Mouse (Mus musculus) MEL (cell line): ENCODE results near the gene Adsl. TPM values are rescaled to one million over a fixed set of nuclear protein-coding genes. Genes with fewer than 3 reads are reported as not detected.

Source experiments
- DNase-seq: peaks from one replicate; pipeline ENCODE4 v3.0.0; 2011; ENCODE audit warnings: low read depth, low spot score
- H3K27ac ChIP-seq: 2 replicates; pipeline ENCODE4 v1.5.1; 2012; ENCODE audit warnings: low read depth, mild to moderate bottlenecking, control low read depth, low read length, moderate library complexity; ENCODE audit not compliant: control insufficient read depth
- H3K27me3 ChIP-seq, 2 experiments: fragments of 150-350 bp in 1 of 2; sonication (generic) in 1 of 2; 2 replicates each; pipeline ENCODE4 v1.6.1; 2012; ENCODE audit warnings: low read length in 2 of 2, mild to moderate bottlenecking in 2 of 2, improper control_type of control experiment in 1 of 2, moderate library complexity in 1 of 2; ENCODE audit not compliant: insufficient read depth in 2 of 2, control insufficient read depth in 1 of 2
- H3K36me3 ChIP-seq, 2 experiments: 2 replicates each; pipeline ENCODE4 v1.6.1; 2012 to 2014; ENCODE audit warnings: low read length in 2 of 2, improper control_type of control experiment in 1 of 2, inconsistent platforms in 1 of 2, mild to moderate bottlenecking in 1 of 2; ENCODE audit not compliant: insufficient read depth in 2 of 2, control insufficient read depth in 1 of 2
- H3K4me1 ChIP-seq, 2 experiments: fragments of 150-350 bp in 1 of 2; sonication (generic) in 1 of 2; 2 replicates each; pipeline ENCODE4 v1.6.1; 2012; ENCODE audit warnings: low read length in 2 of 2, improper control_type of control experiment in 1 of 2, mild to moderate bottlenecking in 1 of 2; ENCODE audit not compliant: insufficient read depth in 2 of 2, control insufficient read depth in 1 of 2
- H3K4me3 ChIP-seq, 2 experiments: fragments of 150-350 bp in 1 of 2; sonication (generic) in 1 of 2; 2 replicates each; pipeline ENCODE4 v1.5.1; 2012; ENCODE audit warnings: low read depth in 2 of 2, low read length in 2 of 2, mild to moderate bottlenecking in 2 of 2, moderate library complexity in 2 of 2, control low read depth in 1 of 2, improper control_type of control experiment in 1 of 2; ENCODE audit not compliant: control insufficient read depth in 1 of 2, insufficient read depth in 1 of 2
- H3K79me2 ChIP-seq: 2 replicates; pipeline ENCODE4 v1.6.1; 2012; ENCODE audit warnings: mild to moderate bottlenecking, low read length, moderate library complexity; ENCODE audit not compliant: control insufficient read depth, poor library complexity, insufficient read depth
- H3K9ac ChIP-seq: 2 replicates; pipeline ENCODE4 v1.6.1; 2012; ENCODE audit warnings: low read depth, mild to moderate bottlenecking, control low read depth, low read length, moderate library complexity; ENCODE audit not compliant: control insufficient read depth, poor library complexity, severe bottlenecking
- H3K9me3 ChIP-seq: fragments of 150-350 bp; sonication (generic); replicated peaks from 2 replicates; pipeline ENCODE4 v1.6.1; 2012; ENCODE audit warnings: mild to moderate bottlenecking, low read length, improper control_type of control experiment, moderate library complexity; ENCODE audit not compliant: insufficient read depth
- BHLHE40 ChIP-seq: IDR thresholded peaks from 2 replicates; pipeline ENCODE4 v1.6.1; 2012; ENCODE audit warnings: low read depth, mild to moderate bottlenecking, inconsistent platforms, low read length, improper control_type of control experiment, borderline replicate concordance
- CHD2 ChIP-seq: IDR thresholded peaks from 2 replicates; pipeline ENCODE4 v1.6.1; 2011; ENCODE audit warnings: low read length, improper control_type of control experiment
- CTCF ChIP-seq, 3 experiments: IDR thresholded peaks in 2 of 3; conservative IDR thresholded peaks in 1 of 3; 2 replicates each; pipeline ENCODE4 v1.5.1; 2011 to 2012; ENCODE audit warnings: low read length in 3 of 3, low read depth in 2 of 3, mild to moderate bottlenecking in 2 of 3, improper control_type of control experiment in 1 of 3, inconsistent platforms in 1 of 3, mixed read lengths in 1 of 3, moderate library complexity in 1 of 3; ENCODE audit not compliant: control insufficient read depth in 1 of 3, insufficient read depth in 1 of 3, poor library complexity in 1 of 3, severe bottlenecking in 1 of 3
- E2F4 ChIP-seq: IDR thresholded peaks from 2 replicates; pipeline ENCODE4 v1.6.1; 2011; ENCODE audit warnings: low read depth, low read length, improper control_type of control experiment, borderline replicate concordance
- ELF1 ChIP-seq: IDR thresholded peaks from 2 replicates; pipeline ENCODE4 v1.6.1; 2014; ENCODE audit warnings: low read depth, mild to moderate bottlenecking, inconsistent platforms, low read length, improper control_type of control experiment, moderate library complexity
- EP300 ChIP-seq, 2 experiments: IDR thresholded peaks; 2 replicates each; pipeline ENCODE4 v1.6.1; 2011; ENCODE audit warnings: improper control_type of control experiment in 2 of 2, low read length in 2 of 2, low read depth in 1 of 2, mild to moderate bottlenecking in 1 of 2
- GABPA ChIP-seq: IDR thresholded peaks from 2 replicates; pipeline ENCODE4 v1.6.1; 2012; ENCODE audit warnings: low read depth, mild to moderate bottlenecking, inconsistent platforms, low read length, improper control_type of control experiment, moderate library complexity
- HCFC1 ChIP-seq: IDR thresholded peaks from 2 replicates; pipeline ENCODE4 v1.6.1; 2012; ENCODE audit warnings: low read depth, mild to moderate bottlenecking, inconsistent platforms, low read length, improper control_type of control experiment, moderate library complexity
- JUND ChIP-seq: IDR thresholded peaks from 2 replicates; pipeline ENCODE4 v1.6.1; 2011; ENCODE audit warnings: low read depth, mild to moderate bottlenecking, improper control_type of control experiment, low read length
- KAT2A ChIP-seq: conservative IDR thresholded peaks from 2 replicates; pipeline ENCODE4 v1.6.1; 2012; ENCODE audit warnings: low read depth, low read length, improper control_type of control experiment, inconsistent platforms
- MAX ChIP-seq: IDR thresholded peaks from 2 replicates; pipeline ENCODE4 v1.6.1; 2011; ENCODE audit warnings: low read length, improper control_type of control experiment
- MAZ ChIP-seq: IDR thresholded peaks from 2 replicates; pipeline ENCODE4 v1.6.1; 2012; ENCODE audit warnings: low read depth, mild to moderate bottlenecking, inconsistent platforms, low read length, improper control_type of control experiment
- MYB ChIP-seq: IDR thresholded peaks from 2 replicates; pipeline ENCODE4 v1.6.1; 2011; ENCODE audit warnings: mild to moderate bottlenecking, low read depth, low read length, improper control_type of control experiment
- MYC ChIP-seq: IDR thresholded peaks from 2 replicates; pipeline ENCODE4 v1.6.1; 2011; ENCODE audit warnings: low read depth, mild to moderate bottlenecking, low read length, improper control_type of control experiment, moderate library complexity
- NELFE ChIP-seq: IDR thresholded peaks from 2 replicates; pipeline ENCODE4 v1.6.1; 2011; ENCODE audit warnings: low read depth, low read length, improper control_type of control experiment
- POLR2A ChIP-seq, 2 experiments: IDR thresholded peaks; 2 replicates each; pipeline ENCODE4 v1.6.1; 2011 to 2012; ENCODE audit warnings: low read length in 2 of 2, mild to moderate bottlenecking in 2 of 2, control low read depth in 1 of 2, improper control_type of control experiment in 1 of 2, low read depth in 1 of 2, moderate library complexity in 1 of 2; ENCODE audit not compliant: control insufficient read depth in 1 of 2, insufficient read depth in 1 of 2, poor library complexity in 1 of 2
- POLR2AphosphoS5 ChIP-seq: IDR thresholded peaks from 2 replicates; pipeline ENCODE4 v1.6.1; 2012; ENCODE audit warnings: low read depth, borderline replicate concordance, mild to moderate bottlenecking, inconsistent platforms, low read length, moderate library complexity, mixed read lengths
- SIN3A ChIP-seq: IDR thresholded peaks from 2 replicates; pipeline ENCODE4 v1.6.1; 2012; ENCODE audit warnings: low read length, improper control_type of control experiment, inconsistent platforms
- SMC3 ChIP-seq: IDR thresholded peaks from 2 replicates; pipeline ENCODE4 v1.6.1; 2011; ENCODE audit warnings: low read depth, low read length, improper control_type of control experiment
- TBP ChIP-seq: IDR thresholded peaks from 2 replicates; pipeline ENCODE4 v1.8.0; 2011; ENCODE audit warnings: low read depth, low read length, improper control_type of control experiment
- TCF12 ChIP-seq: IDR thresholded peaks from 2 replicates; pipeline ENCODE4 v1.6.1; 2014; ENCODE audit warnings: low read depth, mild to moderate bottlenecking, inconsistent platforms, low read length, improper control_type of control experiment, moderate library complexity
- UBTF ChIP-seq: IDR thresholded peaks from 2 replicates; pipeline ENCODE4 v1.6.1; 2012; ENCODE audit warnings: low read depth, mild to moderate bottlenecking, inconsistent platforms, low read length, improper control_type of control experiment, moderate library complexity, borderline replicate concordance; ENCODE audit not compliant: insufficient read depth
- USF1 ChIP-seq: IDR thresholded peaks from 2 replicates; pipeline ENCODE4 v1.6.1; 2014; ENCODE audit warnings: low read depth, mild to moderate bottlenecking, inconsistent platforms, low read length, improper control_type of control experiment, moderate library complexity
- USF2 ChIP-seq, 2 experiments: IDR thresholded peaks; 2 replicates each; pipeline ENCODE4 v1.6.1; 2011 to 2012; ENCODE audit warnings: improper control_type of control experiment in 2 of 2, low read length in 2 of 2, borderline replicate concordance in 1 of 2, inconsistent platforms in 1 of 2, low read depth in 1 of 2, mild to moderate bottlenecking in 1 of 2; ENCODE audit not compliant: insufficient read depth in 1 of 2
- ZC3H11A ChIP-seq: IDR thresholded peaks from 2 replicates; pipeline ENCODE4 v1.6.1; 2012; ENCODE audit warnings: low read depth, mild to moderate bottlenecking, inconsistent platforms, low read length, improper control_type of control experiment
- ZMIZ1 ChIP-seq: IDR thresholded peaks from 2 replicates; pipeline ENCODE4 v1.6.1; 2012; ENCODE audit warnings: low read depth, mild to moderate bottlenecking, inconsistent platforms, low read length, improper control_type of control experiment, moderate library complexity
- ZNF384 ChIP-seq: IDR thresholded peaks from 2 replicates; pipeline ENCODE4 v1.6.1; 2012; ENCODE audit warnings: low read depth, mild to moderate bottlenecking, inconsistent platforms, low read length, improper control_type of control experiment
- polyA plus RNA-seq, 2 experiments: library from polyadenylated mRNA; stranded (reverse) in 1 of 2; unstranded in 1 of 2; fragments of >175 nt in 1 of 2; fragments of >200 nt in 1 of 2; gene quantifications; 2 replicates each; pipeline versions ENCODE4 v1.2.1 to v1.2.4; 2012; ENCODE audit warnings: low replicate concordance in 2 of 2, low read depth in 1 of 2; ENCODE audit not compliant: insufficient read length in 2 of 2, insufficient read depth in 1 of 2, missing spikeins in 1 of 2
- total RNA-seq: library from RNA; depleted of rRNA; stranded (reverse); fragments of 300-350 nt; gene quantifications from 2 replicates; pipeline ENCODE4 v1.2.3, GENCODE M21; 2012

Adsl gene
- total and polyA plus RNA-seq, 3 experiments, result 304 to 365 (median 320) TPM

GRCm38 (mm10) chr15:81015068-81015744, 66.9 kb downstream of the Adsl start:
- Histone ChIP-seq H3K4me1 (no peaks in the 10 kb centered on the region), H3K27ac (no peak overlapping the region), H3K79me2 (no peaks in the 10 kb centered on the region), H3K9ac (no peak overlapping the region), H3K36me3 (no peaks in the 10 kb centered on the region), H3K27me3 (no peaks in the 10 kb centered on the region), H3K9me3 (no peaks in the 10 kb centered on the region), H3K4me3 (no peak overlapping the region)
- TF ChIP-seq MYB, result no peak
- no peak for TF ChIP-seq EP300 (IDR thresholded peaks at IDR 0.05; ENCODE audit: low read depth in 1 of 2, low read length in 2 of 2)
- no peak for TF ChIP-seq POLR2AphosphoS5
- no peak for TF ChIP-seq ZC3H11A
- no peak for TF ChIP-seq POLR2A (IDR thresholded peaks at IDR 0.05; ENCODE audit: control insufficient read depth in 1 of 2, insufficient read depth in 1 of 2, low read depth in 1 of 2, low read length in 2 of 2, poor library complexity in 1 of 2)
- TF ChIP-seq GABPA, result no peak
- TF ChIP-seq CHD2, result no peak
- no peak for DNase-seq

- Histone ChIP-seq H3K4me1 (peaks cover 0 to under 1% of the 10 kb centered on the region in 2 experiments; a peak in 1 of 4 replicates), H3K9ac (no peak overlapping the region)
Measured at GRCm38 (mm10) chr15:81016488-81016887, 68.2 kb downstream of the Adsl start.

GRCm38 (mm10) chr15:81017308-81017707, 69.0 kb downstream of the Adsl start:
- H3K36me3 ChIP-seq, result 0 out of 4 replicates have a peak, but pooled peaks cover 0 to 2% of the 10 kb centered on the region in 2 experiments
- no peak for TF ChIP-seq TCF12
- no peak for TF ChIP-seq E2F4
- no peak for TF ChIP-seq HCFC1
- TF ChIP-seq USF2 (IDR thresholded peaks at IDR 0.05; ENCODE audit: borderline replicate concordance in 1 of 2, insufficient read depth in 1 of 2, low read depth in 1 of 2, low read length in 2 of 2), result no peak
- TF ChIP-seq BHLHE40, result no peak
- TF ChIP-seq MAZ, result no peak
- no peak for TF ChIP-seq ZNF384
- no peak for TF ChIP-seq SIN3A
- TF ChIP-seq ZMIZ1, result no peak
- no peak for TF ChIP-seq USF1
- no peak for TF ChIP-seq TBP
- TF ChIP-seq MYB, result no peak
- TF ChIP-seq CHD2, result no peak
- TF ChIP-seq KAT2A, result no peak
- no peak for TF ChIP-seq ELF1
- TF ChIP-seq CTCF (IDR thresholded peaks at IDR 0.05 in 2 of 3, conservative IDR thresholded peaks at IDR 0.05 in 1 of 3; ENCODE audit: control insufficient read depth in 1 of 3, insufficient read depth in 1 of 3, low read depth in 2 of 3, low read length in 3 of 3, poor library complexity in 1 of 3, severe bottlenecking in 1 of 3), result no peak

More at GRCm38 (mm10) chr15:81016488-81016887, 68.2 kb downstream of the Adsl start:
- Histone ChIP-seq H3K79me2 (no peaks in the 10 kb centered on the region), H3K4me3 (no peak overlapping the region), H3K27me3 (no peaks in the 10 kb centered on the region), H3K27ac (no peak overlapping the region)
- TF ChIP-seq MAZ (no peak), SMC3 (no peak), UBTF (no peak), KAT2A (no peak), NELFE (no peak), CTCF (IDR thresholded peaks at IDR 0.05 in 2 of 3, conservative IDR thresholded peaks at IDR 0.05 in 1 of 3; ENCODE audit: control insufficient read depth in 1 of 3, insufficient read depth in 1 of 3, low read depth in 2 of 3, low read length in 3 of 3, poor library complexity in 1 of 3, severe bottlenecking in 1 of 3) (no peak), MYC (no peak), SIN3A (no peak), JUND (no peak), MYB (no peak), USF2 (IDR thresholded peaks at IDR 0.05; ENCODE audit: borderline replicate concordance in 1 of 2, insufficient read depth in 1 of 2, low read depth in 1 of 2, low read length in 2 of 2) (no peak), MAX (no peak)
- TF ChIP-seq, all 39 proteins: peak for 0
- no peak for DNase-seq
- Histone ChIP-seq H3K9me3 (no peaks in the 10 kb centered on the region), H3K36me3 (no peaks in the 10 kb centered on the region)

More at GRCm38 (mm10) chr15:81017308-81017707, 69.0 kb downstream of the Adsl start:
- H3K27ac ChIP-seq, result no peak overlapping the region
- H3K79me2 ChIP-seq, result no peaks in the 10 kb centered on the region
- no peak overlapping the region for H3K9ac ChIP-seq
- no peaks in the 10 kb centered on the region for H3K27me3 ChIP-seq
- H3K4me1 ChIP-seq, result peaks cover 0 to 7% of the 10 kb centered on the region in 2 experiments; a peak in 2 of 4 replicates
- no peak for DNase-seq
- H3K4me3 ChIP-seq, result no peak overlapping the region
- H3K9me3 ChIP-seq, result no peaks in the 10 kb centered on the region
